Mouse (Mus musculus): ENCODE data around the gene Cops2. TPM values are rescaled to one million over a fixed set of nuclear protein-coding genes. Genes with fewer than 3 reads are reported as not detected.

Gene Cops2
- total RNA-seq, 1 experiment = 114 TPM

DNA sequence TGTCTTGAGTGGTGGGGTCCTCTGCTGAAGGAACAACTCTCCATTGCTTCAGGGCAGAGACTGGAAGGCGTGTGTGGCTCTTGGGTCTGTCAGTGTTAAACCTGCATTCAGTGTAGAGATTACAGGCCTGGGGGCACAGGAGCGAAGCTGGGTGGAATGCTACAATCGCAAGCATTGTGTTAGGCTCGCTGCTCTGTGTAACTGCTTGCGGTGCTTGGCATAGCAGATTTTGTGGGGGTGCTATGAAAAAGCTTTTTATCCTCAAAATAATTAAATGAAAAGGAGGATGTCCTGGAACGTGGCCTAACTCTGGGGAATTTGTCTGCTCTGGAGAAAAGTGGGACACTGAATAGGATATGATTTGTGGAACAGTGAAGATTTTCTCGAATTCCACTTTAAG, 49.4 kb downstream of the Cops2 start:
- no peak overlapping the region for H3K4me3 ChIP-seq (ENCODE audit: insufficient read depth in 1 of 2, low read depth in 1 of 2, low read length in 2 of 2, poor library complexity in 1 of 2, severe bottlenecking in 1 of 2)
- no peak for DNase-seq (ENCODE audit: low read depth, low spot score)
- in situ Hi-C loops (cut with MboI; ENCODE audit: low sequenced_read_pairs in 2 of 2, unreplicated experiment in 2 of 2) = no loop called here
- no peak overlapping the region for H3K9ac ChIP-seq (ENCODE audit: insufficient read depth, low read depth, low read length, poor library complexity, severe bottlenecking)
- H3K4me1 ChIP-seq (ENCODE audit: control insufficient read depth in 2 of 2, insufficient read depth in 2 of 2, low read length in 2 of 2, poor library complexity in 1 of 2) = no peaks in the 10 kb centered on the region
- no peak for TF ChIP-seq HCFC1 (IDR thresholded peaks at IDR 0.05; ENCODE audit: borderline replicate concordance, insufficient read depth, low read length)
- no peak for TF ChIP-seq MAFK (IDR thresholded peaks at IDR 0.05; ENCODE audit: insufficient read depth, low read depth, low read length)
- no peak for TF ChIP-seq ZC3H11A (IDR thresholded peaks at IDR 0.05; ENCODE audit: borderline replicate concordance, low read depth, low read length)
- TF ChIP-seq CHD2 (IDR thresholded peaks at IDR 0.05; ENCODE audit: low read depth, low read length) = no peak
- no peak for TF ChIP-seq ZNF384 (IDR thresholded peaks at IDR 0.05; ENCODE audit: low read depth, low read length)
- H3K27ac ChIP-seq (ENCODE audit: insufficient read depth, low read depth, low read length, poor library complexity, severe bottlenecking) = no peak overlapping the region
- H3K36me3 ChIP-seq (ENCODE audit: control insufficient read depth, insufficient read depth, low read length, poor library complexity, severe bottlenecking) = no peaks in the 10 kb centered on the region
- no peaks in the 10 kb centered on the region for H3K9me3 ChIP-seq (ENCODE audit: control insufficient read depth, insufficient read depth, low read depth, low read length)

DNA sequence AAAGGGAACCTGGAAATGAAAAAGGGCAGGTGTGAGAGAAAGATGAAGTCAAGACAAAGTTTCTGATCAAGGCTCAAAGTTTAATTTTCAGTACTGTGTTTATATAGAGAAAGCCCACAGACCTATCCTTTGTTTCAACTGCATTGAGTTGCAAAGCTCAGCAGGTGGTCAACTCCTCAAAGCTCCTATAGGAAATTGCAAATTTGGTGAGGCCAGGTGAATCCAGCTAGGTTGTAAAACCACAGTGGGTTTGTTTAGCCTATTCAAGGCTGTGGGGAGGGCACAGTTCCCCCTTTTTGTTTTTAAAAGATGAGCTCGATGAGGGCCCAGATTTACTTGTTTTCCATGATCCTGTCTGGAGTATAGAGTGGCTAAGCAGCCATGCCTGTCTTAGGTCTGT, 53.1 kb downstream of the Cops2 start:
- Histone ChIP-seq H3K9ac (ENCODE audit: insufficient read depth, low read depth, low read length, poor library complexity, severe bottlenecking) (no peak overlapping the region), H3K9me3 (ENCODE audit: control insufficient read depth, insufficient read depth, low read depth, low read length) (no peaks in the 10 kb centered on the region), H3K36me3 (ENCODE audit: control insufficient read depth, insufficient read depth, low read length, poor library complexity, severe bottlenecking) (no peaks in the 10 kb centered on the region), H3K4me3 (ENCODE audit: insufficient read depth in 1 of 2, low read depth in 1 of 2, low read length in 2 of 2, poor library complexity in 1 of 2, severe bottlenecking in 1 of 2) (no peak overlapping the region), H3K27ac (ENCODE audit: insufficient read depth, low read depth, low read length, poor library complexity, severe bottlenecking) (no peak overlapping the region), H3K4me1 (ENCODE audit: control insufficient read depth in 2 of 2, insufficient read depth in 2 of 2, low read length in 2 of 2, poor library complexity in 1 of 2) (peaks cover 0 to 4% of the 10 kb centered on the region in 2 experiments; a peak in 3 of 4 replicates)
- in situ Hi-C loops (cut with MboI; ENCODE audit: low sequenced_read_pairs in 2 of 2, unreplicated experiment in 2 of 2) = no loop called here
- TF ChIP-seq ZNF384 (IDR thresholded peaks at IDR 0.05; ENCODE audit: low read depth, low read length) = no peak
- no peak for TF ChIP-seq CHD2 (IDR thresholded peaks at IDR 0.05; ENCODE audit: low read depth, low read length)
- no peak for TF ChIP-seq ZC3H11A (IDR thresholded peaks at IDR 0.05; ENCODE audit: borderline replicate concordance, low read depth, low read length)
- no peak for TF ChIP-seq MAFK (IDR thresholded peaks at IDR 0.05; ENCODE audit: insufficient read depth, low read depth, low read length)
- no peak for TF ChIP-seq HCFC1 (IDR thresholded peaks at IDR 0.05; ENCODE audit: borderline replicate concordance, insufficient read depth, low read length)
- no peak for DNase-seq (ENCODE audit: low read depth, low spot score)

DNA sequence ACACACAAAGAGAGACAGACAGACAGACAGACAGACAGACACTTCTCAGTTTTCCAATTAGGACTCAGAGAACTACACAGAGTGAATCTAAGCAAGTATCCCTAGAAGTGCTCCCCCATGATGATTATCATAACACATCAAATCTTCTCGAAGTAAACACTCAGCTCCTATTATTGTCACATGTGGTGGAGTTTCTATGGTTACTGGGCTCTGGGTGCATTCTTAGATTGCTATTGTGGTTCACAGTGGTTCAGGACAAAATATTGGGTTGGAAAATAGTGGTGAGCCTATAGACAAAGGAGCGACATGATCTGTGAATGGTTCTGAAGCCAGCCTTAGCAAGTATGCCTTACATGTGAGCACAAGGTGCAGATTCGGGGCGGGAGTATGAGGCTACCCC, 57.0 kb downstream of the Cops2 start:
- in situ Hi-C loops (cut with MboI; ENCODE audit: low sequenced_read_pairs in 2 of 2, unreplicated experiment in 2 of 2) = no loop called here
- Histone ChIP-seq H3K4me1 (ENCODE audit: control insufficient read depth in 2 of 2, insufficient read depth in 2 of 2, low read length in 2 of 2, poor library complexity in 1 of 2) (peaks cover 0 to 6% of the 10 kb centered on the region in 2 experiments; a peak in 3 of 4 replicates), H3K27ac (ENCODE audit: insufficient read depth, low read depth, low read length, poor library complexity, severe bottlenecking) (no peak overlapping the region), H3K9me3 (ENCODE audit: control insufficient read depth, insufficient read depth, low read depth, low read length) (no peaks in the 10 kb centered on the region), H3K36me3 (ENCODE audit: control insufficient read depth, insufficient read depth, low read length, poor library complexity, severe bottlenecking) (no peaks in the 10 kb centered on the region), H3K9ac (ENCODE audit: insufficient read depth, low read depth, low read length, poor library complexity, severe bottlenecking) (no peak overlapping the region), H3K4me3 (ENCODE audit: insufficient read depth in 1 of 2, low read depth in 1 of 2, low read length in 2 of 2, poor library complexity in 1 of 2, severe bottlenecking in 1 of 2) (no peak overlapping the region)
- TF ChIP-seq CHD2 (IDR thresholded peaks at IDR 0.05; ENCODE audit: low read depth, low read length) = no peak
- DNase-seq (ENCODE audit: low read depth, low spot score) = no peak

DNA sequence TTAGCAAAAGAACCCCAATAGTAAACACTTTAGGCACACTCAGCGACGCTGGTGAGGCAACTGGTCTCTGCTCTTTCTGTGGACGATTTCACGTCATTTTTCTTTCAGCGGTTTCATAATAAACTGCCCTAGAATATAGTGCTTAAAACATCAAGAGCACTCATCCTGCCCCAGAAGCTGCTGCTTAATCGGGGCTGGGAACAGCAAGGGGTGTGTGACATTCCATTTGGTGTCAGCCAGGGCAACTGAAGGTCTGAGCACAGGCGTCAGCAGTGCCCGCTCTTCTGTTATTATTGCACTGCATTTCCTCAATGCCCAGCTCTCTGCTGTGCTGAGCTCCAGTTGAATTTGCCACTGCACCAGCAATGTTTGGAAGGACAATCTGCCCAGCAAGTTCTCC, 57.9 kb downstream of the Cops2 start:
- Histone ChIP-seq H3K9ac (ENCODE audit: insufficient read depth, low read depth, low read length, poor library complexity, severe bottlenecking) (no peak overlapping the region), H3K4me1 (ENCODE audit: control insufficient read depth in 2 of 2, insufficient read depth in 2 of 2, low read length in 2 of 2, poor library complexity in 1 of 2) (peaks cover 0 to 6% of the 10 kb centered on the region in 2 experiments; a peak in 3 of 4 replicates), H3K9me3 (ENCODE audit: control insufficient read depth, insufficient read depth, low read depth, low read length) (no peaks in the 10 kb centered on the region), H3K36me3 (ENCODE audit: control insufficient read depth, insufficient read depth, low read length, poor library complexity, severe bottlenecking) (no peaks in the 10 kb centered on the region), H3K27ac (ENCODE audit: insufficient read depth, low read depth, low read length, poor library complexity, severe bottlenecking) (no peak overlapping the region), H3K4me3 (ENCODE audit: insufficient read depth in 1 of 2, low read depth in 1 of 2, low read length in 2 of 2, poor library complexity in 1 of 2, severe bottlenecking in 1 of 2) (no peak overlapping the region)
- in situ Hi-C loops (cut with MboI; ENCODE audit: low sequenced_read_pairs in 2 of 2, unreplicated experiment in 2 of 2) = no loop called here
- DNase-seq (ENCODE audit: low read depth, low spot score) = no peak
- TF ChIP-seq HCFC1 (IDR thresholded peaks at IDR 0.05; ENCODE audit: borderline replicate concordance, insufficient read depth, low read length) (no peak), ZC3H11A (IDR thresholded peaks at IDR 0.05; ENCODE audit: borderline replicate concordance, low read depth, low read length) (no peak)

DNA sequence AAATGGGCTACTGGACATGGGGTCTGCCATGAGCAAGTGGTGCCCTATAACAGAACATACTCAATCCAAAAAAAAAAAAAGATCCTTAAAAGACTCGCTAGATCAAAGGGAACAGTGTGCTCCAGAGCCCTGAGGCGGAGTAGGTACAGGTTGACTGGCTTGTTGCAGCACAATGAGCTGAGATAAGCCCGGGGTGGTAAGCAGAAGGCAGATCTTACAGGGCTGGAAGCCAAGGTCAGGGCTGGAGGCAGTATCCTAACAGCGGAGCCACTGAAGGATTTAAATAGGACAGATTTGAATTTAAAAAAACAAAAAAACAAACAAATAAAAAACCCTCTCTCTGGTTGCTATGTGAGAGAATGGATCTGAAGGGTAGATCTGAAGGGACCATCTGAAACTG, 58.5 kb downstream of the Cops2 start:
- no peaks in the 10 kb centered on the region for H3K9me3 ChIP-seq (ENCODE audit: control insufficient read depth, insufficient read depth, low read depth, low read length)
- peaks cover 0 to 6% of the 10 kb centered on the region in 2 experiments; a peak in 3 of 4 replicates for H3K4me1 ChIP-seq (ENCODE audit: control insufficient read depth in 2 of 2, insufficient read depth in 2 of 2, low read length in 2 of 2, poor library complexity in 1 of 2)
- no peaks in the 10 kb centered on the region for H3K36me3 ChIP-seq (ENCODE audit: control insufficient read depth, insufficient read depth, low read length, poor library complexity, severe bottlenecking)
- H3K4me3 ChIP-seq (ENCODE audit: insufficient read depth in 1 of 2, low read depth in 1 of 2, low read length in 2 of 2, poor library complexity in 1 of 2, severe bottlenecking in 1 of 2) = no peak overlapping the region
- H3K9ac ChIP-seq (ENCODE audit: insufficient read depth, low read depth, low read length, poor library complexity, severe bottlenecking) = no peak overlapping the region
- no peak for DNase-seq (ENCODE audit: low read depth, low spot score)
- TF ChIP-seq MAFK (IDR thresholded peaks at IDR 0.05; ENCODE audit: insufficient read depth, low read depth, low read length) = no peak
- TF ChIP-seq ZNF384 (IDR thresholded peaks at IDR 0.05; ENCODE audit: low read depth, low read length) = no peak
- no peak for TF ChIP-seq CHD2 (IDR thresholded peaks at IDR 0.05; ENCODE audit: low read depth, low read length)
- TF ChIP-seq HCFC1 (IDR thresholded peaks at IDR 0.05; ENCODE audit: borderline replicate concordance, insufficient read depth, low read length) = no peak
- no peak for TF ChIP-seq ZC3H11A (IDR thresholded peaks at IDR 0.05; ENCODE audit: borderline replicate concordance, low read depth, low read length)
- in situ Hi-C loops (cut with MboI; ENCODE audit: low sequenced_read_pairs in 2 of 2, unreplicated experiment in 2 of 2) = no loop called here
- H3K27ac ChIP-seq (ENCODE audit: insufficient read depth, low read depth, low read length, poor library complexity, severe bottlenecking) = no peak overlapping the region
